Mouse (Mus musculus): ENCODE measurements around the gene Ogg1. TPM values are rescaled to one million over a fixed set of nuclear protein-coding genes. Genes with fewer than 3 reads are reported as not detected.
A peak's percentile ranks its signal among the peaks of the same experiment; 100 is the strongest.
"Not testable (repeated sequence)": the region's sequence is repeated elsewhere in the genome, so short reads cannot be mapped to it uniquely, and the experiment has no call there.

Ogg1 gene
- polyA plus RNA-seq, 1 experiment from 2014 or later: 13.6 TPM

- ATAC-seq (ENCODE audit: insufficient number of reproducible peaks, low FRiP score, low TSS enrichment, low read depth): no peak
- H3K4me3 ChIP-seq (replicated peaks): no peak overlapping the region
- WGBS: 92% methylated on average over 11 of the region's 11 CpGs
- peaks cover 57% of the 10 kb centered on the region for H3K36me3 ChIP-seq
- H3K4me2 ChIP-seq (replicated peaks): no peak overlapping the region
- no peaks in the 10 kb centered on the region for H3K27me3 ChIP-seq
- H3K9me3 ChIP-seq (replicated peaks): no peaks in the 10 kb centered on the region
- peaks cover 8% of the 10 kb centered on the region; the same call in 1 of the 2 replicates for H3K4me1 ChIP-seq
- H3K27ac ChIP-seq (replicated peaks): no peak overlapping the region
- no peak overlapping the region for H3K9ac ChIP-seq
Measured at GRCm38 (mm10) chr6:113331721-113332120, 4.9 kb downstream of the Ogg1 start.

GRCm38 (mm10) chr6:113332734-113333133 lies 6.0 kb downstream of the Ogg1 start:
- 71% methylated on average over 6 of the region's 6 CpGs for WGBS

GRCm38 (mm10) chr6:113333137-113333950 lies 6.6 kb downstream of the Ogg1 start:
- 0 out of 2 replicates have a peak overlapping the region, but pooled peaks have one; percentile 22 for H3K27ac ChIP-seq (replicated peaks)
- H3K4me2 ChIP-seq (replicated peaks): no peak overlapping the region
- H3K9ac ChIP-seq: no peak overlapping the region
- WGBS: 80% methylated on average over 14 of the region's 14 CpGs
- no peak overlapping the region for H3K4me3 ChIP-seq (replicated peaks)
- peaks cover 68% of the 10 kb centered on the region for H3K36me3 ChIP-seq
- H3K27me3 ChIP-seq: no peaks in the 10 kb centered on the region
- peak; percentile 44; the same call in 1 of the 2 replicates for ATAC-seq (ENCODE audit: insufficient number of reproducible peaks, low FRiP score, low TSS enrichment, low read depth)
- peaks cover 4% of the 10 kb centered on the region; the same call in 1 of the 2 replicates for H3K4me1 ChIP-seq
- H3K9me3 ChIP-seq (replicated peaks): no peaks in the 10 kb centered on the region

More at GRCm38 (mm10) chr6:113332734-113333133, 6.0 kb downstream of the Ogg1 start:
- not testable (repeated sequence) for H3K9ac ChIP-seq; H3K27me3 ChIP-seq; H3K4me2 ChIP-seq (replicated peaks); H3K4me1 ChIP-seq; H3K9me3 ChIP-seq (replicated peaks); H3K4me3 ChIP-seq (replicated peaks); H3K27ac ChIP-seq (replicated peaks); ATAC-seq (ENCODE audit: insufficient number of reproducible peaks, low FRiP score, low TSS enrichment, low read depth)
- peaks cover 62% of the 10 kb centered on the region for H3K36me3 ChIP-seq

- Histone ChIP-seq H3K4me2 (replicated peaks) (no peak overlapping the region), H3K4me1 (peaks cover 4% of the 10 kb centered on the region; the same call in 1 of the 2 replicates)
Measured at GRCm38 (mm10) chr6:113334216-113334615, 7.4 kb downstream of the Ogg1 start.

GRCm38 (mm10) chr6:113336852-113337620 lies 10.3 kb downstream of the Ogg1 start:
- WGBS: 63% methylated on average over 8 of the region's 8 CpGs
- Histone ChIP-seq H3K4me1 (peaks cover 10% of the 10 kb centered on the region; the same call in 1 of the 2 replicates), H3K4me3 (replicated peaks) (no peak overlapping the region), H3K27me3 (no peaks in the 10 kb centered on the region), H3K27ac (replicated peaks) (no peak overlapping the region), H3K4me2 (replicated peaks) (no peak overlapping the region), H3K9ac (no peak overlapping the region), H3K36me3 (peaks cover 71% of the 10 kb centered on the region), H3K9me3 (replicated peaks) (no peaks in the 10 kb centered on the region)
- ATAC-seq (ENCODE audit: insufficient number of reproducible peaks, low FRiP score, low TSS enrichment, low read depth): no peak

More at GRCm38 (mm10) chr6:113334216-113334615, 7.4 kb downstream of the Ogg1 start:
- no peak for ATAC-seq (ENCODE audit: insufficient number of reproducible peaks, low FRiP score, low TSS enrichment, low read depth)
- Histone ChIP-seq H3K9me3 (replicated peaks) (no peaks in the 10 kb centered on the region), H3K27ac (replicated peaks) (no peak overlapping the region), H3K4me3 (replicated peaks) (no peak overlapping the region), H3K36me3 (peaks cover 74% of the 10 kb centered on the region), H3K9ac (no peak overlapping the region), H3K27me3 (no peaks in the 10 kb centered on the region)
- WGBS: 83% methylated on average over 6 of the region's 6 CpGs

GRCm38 (mm10) chr6:113341574-113341973 lies 14.8 kb downstream of the Ogg1 start:
- Histone ChIP-seq H3K9me3 (replicated peaks) (no peaks in the 10 kb centered on the region), H3K4me1 (peaks cover 26% of the 10 kb centered on the region), H3K9ac (no peak overlapping the region), H3K4me2 (replicated peaks) (no peak overlapping the region), H3K4me3 (replicated peaks) (no peak overlapping the region), H3K27ac (replicated peaks) (no peak overlapping the region), H3K27me3 (no peaks in the 10 kb centered on the region), H3K36me3 (peaks cover 35% of the 10 kb centered on the region)
- 84% methylated on average over 6 of the region's 6 CpGs for WGBS
- no peak for ATAC-seq (ENCODE audit: insufficient number of reproducible peaks, low FRiP score, low TSS enrichment, low read depth)

GRCm38 (mm10) chr6:113342297-113342696 lies 15.5 kb downstream of the Ogg1 start:
- Histone ChIP-seq H3K4me2 (replicated peaks) (peak overlapping the region; percentile 61), H3K9ac (no peak overlapping the region)
- 34% methylated on average over 4 of the region's 7 CpGs for WGBS

GRCm38 (mm10) chr6:113343177-113344092 lies 16.7 kb downstream of the Ogg1 start, which contains the start of gene Camk1:
Gene Camk1 (minus strand): TSS chr6:113343984.
- Histone ChIP-seq H3K36me3 (peaks cover 23% of the 10 kb centered on the region), H3K9me3 (replicated peaks) (no peaks in the 10 kb centered on the region), H3K4me1 (peaks cover 26% of the 10 kb centered on the region), H3K4me2 (replicated peaks) (peak within 1 kb of the TSS; percentile 61), H3K9ac (peak within 1 kb of the TSS; percentile 78), H3K27ac (replicated peaks) (peak within 1 kb of the TSS; percentile 24; the same call in 1 of the 2 replicates), H3K4me3 (replicated peaks) (peak within 1 kb of the TSS; percentile 64), H3K27me3 (no peaks in the 10 kb centered on the region)
- ATAC-seq (ENCODE audit: insufficient number of reproducible peaks, low FRiP score, low TSS enrichment, low read depth): peak; percentile 88
- WGBS: 12% methylated on average over 32 of the region's 32 CpGs

More at GRCm38 (mm10) chr6:113342297-113342696, 15.5 kb downstream of the Ogg1 start:
- Histone ChIP-seq H3K27me3 (no peaks in the 10 kb centered on the region), H3K27ac (replicated peaks) (no peak overlapping the region), H3K9me3 (replicated peaks) (no peaks in the 10 kb centered on the region), H3K36me3 (peaks cover 35% of the 10 kb centered on the region), H3K4me1 (peaks cover 26% of the 10 kb centered on the region), H3K4me3 (replicated peaks) (peak overlapping the region; percentile 64; the same call in 1 of the 2 replicates)
- ATAC-seq (ENCODE audit: insufficient number of reproducible peaks, low FRiP score, low TSS enrichment, low read depth): no peak

- H3K9me3 ChIP-seq (replicated peaks): no peaks in the 10 kb centered on the region
- H3K27ac ChIP-seq (replicated peaks): peak overlapping the region; percentile 24; the same call in 1 of the 2 replicates
- WGBS: 47% methylated on average over 2 of the region's 2 CpGs
- H3K36me3 ChIP-seq: peaks cover 15% of the 10 kb centered on the region
- 0 out of 2 replicates have a peak overlapping the region, but pooled peaks have one; percentile 78 for H3K9ac ChIP-seq
- H3K4me1 ChIP-seq: peaks cover 26% of the 10 kb centered on the region
- no peak for ATAC-seq (ENCODE audit: insufficient number of reproducible peaks, low FRiP score, low TSS enrichment, low read depth)
- H3K4me3 ChIP-seq (replicated peaks): peak overlapping the region; percentile 64
- peak overlapping the region; percentile 61 for H3K4me2 ChIP-seq (replicated peaks)
- H3K27me3 ChIP-seq: no peaks in the 10 kb centered on the region
Measured at GRCm38 (mm10) chr6:113344321-113344720, 17.5 kb downstream of the Ogg1 start.

- 81% methylated on average over 4 of the region's 4 CpGs for WGBS
- H3K9ac ChIP-seq: no peak overlapping the region
Measured at GRCm38 (mm10) chr6:113346897-113347296, 20.1 kb downstream of the Ogg1 start.

More at GRCm38 (mm10) chr6:113346897-113347296, 20.1 kb downstream of the Ogg1 start:
- Histone ChIP-seq H3K4me3 (replicated peaks) (no peak overlapping the region), H3K4me2 (replicated peaks) (no peak overlapping the region), H3K9me3 (replicated peaks) (no peaks in the 10 kb centered on the region), H3K4me1 (peaks cover 22% of the 10 kb centered on the region), H3K36me3 (no peaks in the 10 kb centered on the region), H3K27me3 (no peaks in the 10 kb centered on the region), H3K27ac (replicated peaks) (no peak overlapping the region)
- no peak for ATAC-seq (ENCODE audit: insufficient number of reproducible peaks, low FRiP score, low TSS enrichment, low read depth)
